Mouse (Mus musculus): ENCODE measurements around the gene Usp18.

Gene Usp18

DNA sequence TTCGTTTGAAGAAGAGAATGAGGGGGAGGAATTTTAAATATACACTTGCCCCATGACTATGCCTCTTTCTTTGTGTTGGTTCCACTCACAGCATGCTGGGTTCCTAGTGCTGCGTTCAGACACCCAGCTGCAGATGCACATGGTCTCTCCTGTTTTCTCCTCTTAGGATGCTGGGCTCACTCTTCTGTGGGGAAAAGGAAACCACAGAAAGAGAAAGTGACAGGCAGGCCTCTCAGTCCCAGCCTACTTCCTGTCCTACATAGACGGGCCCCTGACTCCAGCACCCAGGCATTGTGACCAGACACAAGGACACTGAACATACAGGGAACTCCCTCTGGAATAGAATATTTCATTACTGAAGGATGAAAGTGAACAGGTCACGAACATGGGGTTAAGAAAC lies 19.7 kb upstream of the Usp18 start:
- no peak for DNase-seq

DNA sequence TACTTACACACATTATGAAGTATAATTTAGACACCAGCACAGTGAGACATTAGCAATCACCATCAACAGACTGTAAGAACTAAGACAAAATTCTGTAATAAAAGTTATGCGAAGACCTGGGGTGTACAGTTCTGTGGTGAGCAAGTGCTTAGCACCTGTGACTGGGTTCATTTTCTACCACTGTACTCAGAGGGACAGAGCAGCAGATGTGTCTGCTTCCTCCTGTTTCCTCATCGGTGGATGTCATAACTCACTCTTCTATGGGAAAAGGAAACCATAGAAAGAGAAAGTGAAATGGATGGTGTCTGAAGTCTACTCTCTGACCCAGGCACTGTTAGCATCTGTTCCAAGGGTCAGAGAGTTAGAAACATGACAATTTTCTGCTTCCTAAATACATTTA lies 19.0 kb upstream of the Usp18 start:
- DNase-seq, result no peak

DNA sequence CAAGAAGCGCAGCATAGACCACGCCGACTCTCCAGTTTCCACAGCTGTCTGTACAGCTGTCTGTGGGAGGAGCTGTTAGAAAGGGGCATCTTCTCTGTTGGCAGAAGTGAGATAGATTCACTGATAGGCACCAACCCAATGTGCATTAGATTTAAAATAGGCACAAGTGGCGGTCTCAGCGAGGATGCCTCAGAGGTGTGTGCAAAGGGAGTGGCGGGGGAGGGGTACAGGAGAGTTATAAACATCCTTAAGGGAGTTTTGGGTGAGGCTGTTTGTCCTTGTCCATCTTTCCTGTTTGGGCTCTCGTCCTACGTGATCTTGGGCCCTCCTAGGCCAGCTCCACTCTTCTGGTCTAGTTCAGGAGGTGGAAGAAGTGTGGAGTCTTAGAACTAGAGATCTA lies 17.3 kb upstream of the Usp18 start:
- no peak for DNase-seq

DNA sequence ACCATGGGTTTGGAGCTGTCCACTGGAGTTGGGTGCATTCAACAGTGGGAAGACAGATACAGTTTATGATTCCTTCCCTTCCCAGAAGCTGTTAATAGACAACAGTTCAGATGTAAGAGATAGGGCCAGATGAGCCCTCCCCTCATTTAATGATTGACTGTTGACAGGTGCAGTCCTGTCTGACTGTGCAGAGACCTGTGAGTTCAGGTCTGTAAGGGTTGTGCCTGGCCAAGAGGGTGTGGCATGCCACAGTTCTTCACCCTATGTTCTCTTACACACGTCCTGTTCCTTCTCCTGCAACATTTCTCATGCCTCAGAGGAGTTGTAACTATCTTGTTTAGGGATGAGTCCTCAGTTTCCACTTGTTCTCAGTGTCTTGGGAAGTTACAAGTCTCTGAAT lies 13.1 kb upstream of the Usp18 start:
- DNase-seq, result no peak

DNA sequence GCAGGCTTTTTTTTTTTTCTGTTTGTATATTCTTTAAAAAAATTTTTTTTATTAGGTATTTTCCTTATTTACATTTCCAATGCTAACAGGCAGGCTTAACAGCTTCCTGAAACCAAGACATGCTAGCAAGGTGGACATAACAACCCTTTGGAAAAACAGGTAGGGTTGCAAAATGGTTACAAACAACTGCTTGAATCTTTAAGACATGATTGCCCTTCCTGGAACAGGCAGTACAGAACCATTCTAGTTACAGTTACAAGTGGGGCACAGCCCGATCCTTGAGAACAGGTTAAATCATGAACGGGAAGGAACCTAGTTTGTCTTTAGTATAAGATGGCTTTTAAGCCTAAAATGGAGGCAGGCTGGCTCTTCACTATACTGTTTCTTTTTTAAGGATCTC lies 9.3 kb upstream of the Usp18 start:
- DNase-seq, result no peak

DNA sequence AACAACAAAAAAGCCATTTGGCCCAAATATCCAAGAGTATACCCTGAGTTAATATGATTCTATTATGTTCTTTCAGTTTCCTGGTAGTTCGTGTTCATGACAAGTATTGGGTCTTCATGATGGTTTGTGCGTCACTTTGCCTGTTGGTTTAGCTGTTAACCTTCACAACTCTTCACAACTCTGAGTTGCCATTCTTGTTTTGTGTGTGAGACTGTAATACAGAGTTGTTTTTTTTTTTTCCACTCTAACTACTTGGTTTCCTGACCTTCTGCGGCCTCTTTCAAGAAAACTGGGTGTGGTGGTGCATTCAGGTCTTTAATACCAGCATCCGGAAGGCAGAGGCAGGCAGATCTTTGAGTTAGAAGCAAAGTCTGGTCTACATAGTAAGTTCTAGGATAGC lies 7.5 kb upstream of the Usp18 start:
- no peak for DNase-seq

DNA sequence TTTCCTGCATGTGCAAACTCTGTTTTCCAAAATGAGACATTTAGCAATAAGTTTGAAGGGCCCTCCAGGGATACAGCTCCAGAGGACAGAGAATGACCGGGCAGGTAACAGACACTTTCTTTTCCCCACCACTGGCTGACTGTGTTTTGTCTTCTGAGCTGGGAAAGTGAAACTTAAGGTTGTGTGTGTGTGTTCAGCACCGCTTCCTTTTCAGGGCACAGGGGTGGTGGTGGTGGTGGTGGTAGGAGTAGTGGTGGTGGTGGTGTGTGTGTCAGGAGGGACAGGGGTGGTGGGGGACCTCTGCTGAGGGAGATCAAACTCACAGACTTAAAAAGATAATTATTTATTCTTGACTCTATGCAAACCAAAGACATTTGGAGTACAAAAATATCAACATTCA lies 3.9 kb upstream of the Usp18 start:
- no peak for DNase-seq

DNA sequence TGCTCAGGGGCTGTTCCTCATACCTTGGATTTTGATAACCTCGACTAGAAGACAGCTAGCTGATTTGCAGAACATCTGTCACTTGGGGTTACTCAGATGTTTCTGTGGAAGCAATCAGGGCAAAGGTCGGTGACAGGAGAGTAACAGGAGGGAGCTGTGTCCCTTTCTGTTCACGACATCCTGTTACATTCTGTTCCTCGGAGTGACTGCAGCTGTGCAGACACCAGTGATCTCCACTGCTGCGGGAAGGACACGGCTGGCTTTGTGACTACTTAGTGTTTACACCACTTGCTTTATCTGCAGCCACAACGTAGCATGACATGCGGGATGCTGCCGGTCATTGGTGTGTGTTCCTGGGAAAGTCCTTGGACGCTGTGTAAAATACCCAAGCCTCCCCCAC lies 2.5 kb upstream of the Usp18 start:
- DNase-seq, result no peak

DNA sequence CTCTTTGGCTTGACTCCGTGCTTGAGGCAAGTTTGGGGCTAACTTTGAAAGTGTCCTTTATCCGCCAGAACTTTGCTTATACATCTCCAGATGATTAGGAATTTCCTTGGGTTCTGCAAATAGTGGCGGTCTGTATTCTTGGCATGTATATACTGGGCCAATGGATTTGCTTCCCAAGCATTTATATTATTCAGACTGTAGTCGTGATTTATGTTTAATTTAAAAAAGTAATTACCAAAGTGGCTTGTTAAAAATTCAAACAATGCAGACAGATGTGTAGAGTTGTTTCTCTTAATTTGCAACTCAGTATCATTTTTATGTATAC lies 293 bp downstream of the Usp18 start:
- DNase-seq, result no peak

DNA sequence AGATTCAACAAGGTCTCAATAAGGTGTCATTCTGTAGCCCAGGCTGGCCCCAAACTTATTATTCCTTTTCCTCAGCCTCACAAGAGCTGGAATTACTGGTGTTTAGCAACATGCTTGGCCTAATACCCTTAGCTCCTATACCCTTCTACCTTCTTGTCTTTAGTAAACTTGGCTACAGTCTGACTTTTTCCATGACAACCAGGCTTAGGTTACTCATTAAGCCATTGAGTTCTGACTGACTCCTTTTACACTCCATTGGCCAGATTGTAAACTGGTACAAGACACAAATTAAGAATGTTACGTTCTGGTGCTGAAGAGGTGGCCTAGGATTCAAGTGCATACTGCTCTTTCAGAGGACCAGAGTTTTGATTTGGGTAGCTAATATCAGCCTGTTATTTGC lies 4.7 kb downstream of the Usp18 start:
- no peak for DNase-seq

DNA sequence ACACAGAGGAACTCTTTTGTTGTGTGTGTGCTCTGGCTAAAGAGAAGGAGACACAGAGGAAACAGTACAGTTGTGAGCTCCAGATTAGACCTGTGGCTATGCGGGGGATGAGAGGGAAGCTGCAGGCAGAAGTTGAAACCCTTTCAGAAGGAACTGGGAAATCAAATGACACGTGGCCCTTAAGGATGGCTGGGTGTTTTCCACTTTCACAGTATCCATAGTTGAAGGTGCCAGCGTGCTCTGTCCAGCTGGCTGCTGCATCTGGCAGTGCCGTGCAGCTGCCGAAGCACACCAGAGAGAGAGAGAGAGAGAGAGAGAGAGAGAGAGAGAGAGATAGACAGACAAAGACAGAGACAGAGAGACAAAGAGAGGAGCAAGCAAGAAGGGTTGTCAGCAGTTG lies 5.5 kb downstream of the Usp18 start:
- DNase-seq, result no peak

DNA sequence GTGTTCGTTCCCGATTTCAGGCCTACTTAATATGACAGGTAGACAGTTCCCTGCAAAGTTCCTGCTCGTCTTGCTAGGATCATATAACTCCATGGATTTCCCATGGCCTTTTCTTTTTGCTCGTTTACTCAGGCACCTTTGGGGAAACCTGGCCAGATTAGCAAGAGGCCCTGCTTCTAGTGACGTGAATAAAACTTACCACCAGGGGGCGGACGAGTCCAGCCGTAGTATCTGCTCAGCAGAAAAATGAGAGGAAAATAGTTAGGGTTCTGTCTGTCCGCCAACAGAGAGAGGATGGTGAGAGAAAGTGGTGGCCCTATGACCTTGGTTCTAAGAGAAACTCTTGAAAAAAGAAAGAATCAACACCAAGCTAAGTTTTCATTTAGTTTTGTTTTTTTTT lies 14.8 kb downstream of the Usp18 start:
- DNase-seq, result peak; percentile 84

DNA sequence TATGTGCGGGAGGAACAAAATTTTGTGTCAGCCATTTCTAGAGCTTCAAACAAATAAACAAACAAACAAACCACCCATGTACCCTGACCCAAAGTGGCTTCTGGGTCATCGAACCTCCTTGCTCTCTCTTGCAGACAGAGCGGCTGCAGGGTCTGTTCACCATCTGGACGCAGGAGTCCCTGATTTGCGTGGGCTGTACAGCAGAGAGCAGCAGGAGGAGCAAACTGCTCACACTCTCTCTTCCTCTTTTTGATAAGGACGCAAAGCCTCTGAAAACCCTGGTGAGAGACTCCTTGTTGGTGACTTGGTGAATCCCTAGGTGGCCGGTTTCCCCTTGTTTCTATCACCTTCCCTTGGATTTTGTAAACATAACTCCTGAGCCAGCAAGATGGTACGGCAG lies 15.5 kb downstream of the Usp18 start:
- no peak for DNase-seq

DNA sequence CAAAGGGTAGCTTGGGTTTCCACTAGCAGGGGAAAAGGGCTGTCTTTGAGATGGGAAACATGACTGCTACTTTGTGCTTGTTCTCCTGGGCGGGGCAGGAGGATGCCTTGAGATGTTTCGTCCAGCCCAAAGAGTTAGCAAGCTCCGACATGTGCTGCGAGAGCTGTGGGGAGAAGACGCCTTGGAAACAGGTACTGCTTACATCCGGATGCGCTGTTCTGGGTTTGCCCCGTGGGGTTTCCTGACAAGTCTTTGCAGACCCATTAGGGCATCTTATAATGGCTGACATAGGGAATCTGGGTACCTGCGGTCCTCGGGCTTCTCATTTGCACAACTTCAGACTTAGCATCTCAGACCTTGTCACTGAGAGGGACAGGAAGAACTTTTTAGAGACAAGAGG lies 16.3 kb downstream of the Usp18 start:
- DNase-seq, result no peak

DNA sequence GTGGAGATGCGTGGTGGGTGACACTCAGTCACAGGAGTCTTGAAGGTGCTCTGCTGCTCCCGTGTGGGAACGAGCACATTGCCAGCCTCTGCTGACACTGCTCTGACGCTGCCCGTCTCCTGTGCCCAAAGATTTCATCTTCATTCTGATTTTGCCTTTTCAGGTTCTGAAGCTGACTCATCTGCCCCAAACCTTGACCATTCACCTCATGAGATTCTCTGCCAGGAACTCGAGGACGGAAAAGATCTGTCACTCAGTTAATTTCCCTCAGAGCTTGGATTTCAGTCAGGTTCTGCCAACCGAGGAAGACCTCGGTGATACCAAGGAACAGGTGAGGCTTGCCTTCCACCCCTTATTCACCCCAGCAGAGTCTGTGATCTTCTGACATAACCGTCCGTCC lies 16.8 kb downstream of the Usp18 start:
- DNase-seq, result no peak

DNA sequence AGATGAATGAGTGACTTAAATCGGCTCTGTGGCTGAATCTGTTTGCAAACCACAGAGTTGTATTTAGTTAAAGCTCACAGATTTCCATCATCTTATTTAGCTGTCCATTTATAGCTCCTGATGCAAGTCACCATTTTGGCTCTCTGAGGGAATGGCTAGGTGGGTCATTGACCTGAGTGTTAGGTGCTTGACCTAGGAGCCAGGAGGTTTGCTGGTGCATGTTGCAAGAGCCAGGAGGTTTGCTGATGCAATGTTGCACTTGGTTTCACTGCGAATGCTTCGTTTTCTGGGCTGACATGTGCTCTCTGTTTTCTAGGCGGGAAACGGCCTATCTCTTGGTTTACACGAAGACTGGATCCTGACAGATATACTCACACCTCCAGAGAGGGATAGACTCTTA lies 24.4 kb downstream of the Usp18 start:
- no peak for DNase-seq

DNA sequence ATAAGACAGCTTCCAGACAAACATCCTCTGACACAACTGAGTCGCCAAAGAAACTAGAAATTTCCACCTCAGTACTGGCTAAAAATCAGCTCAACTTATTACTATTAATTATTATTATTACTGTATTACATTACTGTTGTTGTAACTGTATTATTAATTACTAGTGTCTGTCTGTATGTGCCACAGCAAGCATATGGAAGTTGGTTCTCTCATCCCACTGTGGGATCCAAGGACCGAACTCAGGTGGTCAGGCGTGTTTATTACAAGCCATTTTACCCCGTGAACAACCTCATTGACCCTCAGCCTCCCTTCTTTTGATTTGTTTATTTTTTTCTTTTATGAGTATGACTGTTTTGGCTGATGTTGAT lies 26.0 kb downstream of the Usp18 start:
- DNase-seq, result no peak

DNA sequence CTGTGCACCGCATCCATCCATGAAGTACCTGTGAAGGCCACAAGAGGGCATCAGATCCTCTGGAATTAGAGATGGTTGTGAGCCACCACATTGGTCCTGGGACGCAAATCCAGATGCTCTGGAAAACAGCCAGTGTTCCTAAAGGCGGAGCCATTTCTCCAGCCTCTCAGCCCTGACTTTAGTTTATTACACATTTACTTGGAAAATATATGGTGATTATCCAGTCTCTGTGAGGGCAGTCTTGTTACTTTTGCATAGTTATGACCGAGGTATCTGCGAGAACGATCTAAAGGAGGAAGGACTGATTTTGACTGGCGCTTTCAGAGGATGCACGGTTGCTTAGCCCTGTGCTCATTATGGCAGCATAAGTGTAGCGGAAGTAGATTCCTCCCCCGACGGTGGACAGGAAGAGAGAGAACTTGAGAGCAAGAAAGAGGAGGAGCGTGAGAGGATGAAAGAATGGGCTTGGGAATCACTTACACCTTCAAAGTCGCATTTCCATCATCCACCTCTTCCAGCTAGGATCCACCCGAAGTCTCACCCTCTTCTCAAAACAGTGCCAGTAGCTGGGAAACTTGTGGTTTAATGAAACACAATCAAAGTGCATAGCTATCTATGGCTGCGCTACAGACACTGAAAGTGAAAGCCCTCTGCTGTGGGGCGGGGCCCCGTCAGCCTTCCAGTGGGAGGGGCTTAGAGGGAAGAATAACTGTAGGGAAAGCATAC lies 26.5 kb downstream of the Usp18 start:
- peak; percentile 91 for DNase-seq

DNA sequence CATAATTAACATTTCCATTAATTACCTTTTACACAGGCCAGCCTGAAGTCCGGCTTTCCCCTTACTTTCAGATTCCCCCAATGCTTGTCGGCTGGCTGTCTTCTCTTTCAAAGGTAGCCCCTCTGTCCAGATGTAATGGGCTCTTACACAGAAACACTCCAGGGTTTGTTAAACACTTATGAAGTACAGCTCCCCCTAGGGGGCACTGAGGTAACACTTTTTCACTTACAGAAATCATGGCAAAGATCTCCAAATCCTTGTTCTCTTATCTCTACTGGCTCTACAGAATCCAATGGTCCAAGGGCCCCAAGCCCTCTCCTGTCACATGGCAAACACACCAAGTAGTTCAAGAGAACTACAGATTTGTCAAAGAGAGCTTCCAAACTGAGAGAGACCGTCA lies 28.6 kb downstream of the Usp18 start:
- DNase-seq, result peak; percentile 55

DNA sequence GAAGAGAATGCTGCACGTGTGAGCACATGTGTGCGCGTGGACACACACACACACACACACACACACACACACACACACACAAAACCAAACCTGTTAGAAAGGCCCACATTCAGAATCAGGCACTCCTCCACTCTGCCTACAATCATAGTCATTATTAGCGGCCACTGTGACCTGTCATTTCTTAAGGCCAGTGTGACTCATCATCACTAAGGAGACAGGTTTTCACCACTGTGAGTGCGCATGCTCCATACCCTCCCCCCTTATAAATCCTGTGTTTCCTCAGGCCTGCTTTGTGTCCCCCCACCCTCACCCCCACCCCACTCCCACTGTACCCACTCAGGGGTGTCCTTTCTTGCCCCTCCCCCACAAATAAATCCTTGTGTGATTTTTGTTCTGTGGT lies 38.4 kb downstream of the Usp18 start:
- DNase-seq, result no peak

DNA sequence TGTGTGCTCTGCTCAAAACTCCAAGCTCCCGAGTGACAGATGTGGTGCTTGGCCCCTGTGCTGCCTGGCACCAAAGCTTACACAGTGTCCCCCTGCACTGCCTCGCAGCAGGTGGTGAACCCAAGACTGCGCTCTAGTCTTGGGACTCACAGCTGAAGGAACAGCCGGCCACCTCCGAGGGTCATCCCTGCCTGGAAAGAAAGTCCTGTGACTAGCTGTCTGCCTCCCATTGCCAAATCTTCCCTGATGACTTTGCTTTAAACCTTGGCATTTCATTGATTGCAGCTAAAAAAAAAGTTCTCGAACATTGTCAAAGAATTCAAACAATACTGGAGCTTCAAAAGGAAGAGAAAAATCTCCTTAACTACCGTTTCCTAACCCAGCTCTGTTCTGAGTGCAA lies 53.6 kb downstream of the Usp18 start:
- DNase-seq, result no peak

DNA sequence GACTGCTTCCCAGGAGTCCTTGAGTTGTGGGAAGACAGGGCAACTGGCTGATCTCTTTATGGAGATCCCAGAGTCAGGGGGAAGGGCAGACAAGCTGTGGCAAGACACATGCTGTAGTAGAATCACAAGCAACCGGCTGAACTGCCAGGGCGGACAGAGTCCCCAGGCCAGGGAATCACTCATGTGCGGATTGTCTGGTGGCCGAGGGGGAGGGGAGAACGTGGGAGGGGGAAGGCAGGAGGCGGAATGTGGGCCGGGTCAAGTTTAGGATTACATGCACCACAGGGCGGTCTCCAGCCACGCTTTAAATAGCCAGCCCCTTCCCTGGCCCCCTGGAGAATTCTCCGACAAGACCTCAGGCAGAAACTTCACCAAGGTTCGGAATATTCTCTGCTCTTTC lies 54.2 kb downstream of the Usp18 start, which contains the start of gene Slc6a13:
Slc6a13 (plus strand) TSS at position 274 of the 400 bp plus-strand sequence.
- peak; percentile 80 for DNase-seq

DNA sequence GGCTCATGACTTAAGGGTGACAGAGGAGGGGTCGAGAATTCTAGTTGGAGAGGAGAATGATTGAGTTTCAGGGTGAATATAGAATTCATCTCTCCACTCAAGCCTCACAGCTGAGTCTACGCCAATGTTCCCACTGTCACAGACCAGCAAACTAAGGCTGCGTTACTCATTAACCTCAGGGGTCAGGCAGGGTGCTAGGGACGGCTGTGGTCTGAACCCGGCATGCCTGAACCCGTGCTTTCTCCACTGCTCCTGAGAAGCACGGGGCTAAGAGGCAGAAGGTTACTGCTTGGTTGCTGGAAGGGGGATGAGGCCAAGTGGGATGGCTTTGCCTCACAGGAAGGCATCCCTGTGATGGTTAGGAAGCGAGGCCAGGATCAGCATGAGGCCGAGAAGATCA lies 54.8 kb downstream of the Usp18 start:
- DNase-seq, result peak; percentile 55

DNA sequence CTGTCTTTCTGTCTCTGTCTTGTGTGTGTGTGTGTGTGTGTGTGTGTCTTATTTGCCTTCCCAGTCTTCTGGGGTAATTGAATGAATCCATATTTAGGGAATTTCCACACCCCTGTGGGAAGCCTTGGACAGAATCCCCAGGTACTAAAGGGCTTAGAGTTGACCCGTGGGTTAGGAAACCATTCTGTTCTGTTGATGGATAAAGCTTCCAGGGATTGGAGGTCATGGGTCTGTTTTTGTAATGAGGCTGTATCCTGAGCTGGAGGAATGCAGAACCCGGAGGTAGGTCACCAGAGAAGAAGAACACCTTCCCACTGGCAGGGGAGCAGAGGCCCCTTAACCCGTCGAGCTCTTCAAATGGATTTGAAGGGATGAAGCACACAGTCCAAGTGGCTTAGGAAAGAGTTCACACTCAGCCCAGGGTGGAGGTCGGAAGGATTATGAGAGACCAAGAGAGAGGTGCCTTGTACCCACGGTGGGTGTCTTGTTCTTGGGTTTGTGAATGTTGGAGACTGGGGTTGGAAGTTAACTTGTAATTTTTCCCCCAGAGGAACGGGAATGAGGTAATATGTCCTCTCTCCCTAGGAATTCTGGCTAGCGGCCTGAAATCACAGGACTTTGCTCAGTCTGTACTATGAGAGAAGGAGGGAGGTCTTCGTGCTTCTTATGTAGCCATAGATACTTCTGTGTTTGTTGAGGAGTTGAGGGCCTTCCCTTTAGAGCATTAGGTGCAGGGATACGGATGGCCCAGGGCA lies 57.9 kb downstream of the Usp18 start:
- peak; percentile 57 for DNase-seq

DNA sequence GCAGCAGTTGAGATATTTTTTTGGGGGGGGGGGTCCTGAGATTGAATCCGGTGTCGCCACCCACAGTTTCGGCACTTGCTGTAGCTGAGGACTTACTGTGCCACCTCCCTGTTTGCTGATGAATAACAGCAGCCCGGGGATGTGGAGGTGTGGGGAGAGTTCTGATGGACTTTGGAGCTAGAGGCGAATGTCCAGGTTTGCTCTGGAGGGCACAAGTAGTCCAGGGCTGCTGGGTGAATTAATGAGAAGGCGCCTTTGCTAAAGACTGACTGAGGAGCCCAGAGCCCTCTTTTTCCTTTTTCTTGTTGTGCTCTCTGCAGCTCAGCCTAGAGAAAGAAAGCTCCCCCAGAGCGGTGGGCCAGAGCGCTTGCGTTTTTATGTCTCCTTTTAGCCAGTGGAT lies 58.9 kb downstream of the Usp18 start:
- DNase-seq, result peak; percentile 64

Measured in kidney, postnatal 10 days (tissue).